Mouse (Mus musculus) kidney, adult 2 months (tissue): Measurements from ENCODE around the gene Pigb.

Source experiments
- CTCF ChIP-seq: fragments of 200-500 bp; conservative IDR thresholded peaks from 2 replicates; pipeline ENCODE4 v1.5.1; 2011; ENCODE audit warnings: low read depth, mild to moderate bottlenecking, control low read depth, low read length, moderate library complexity, mixed read lengths; ENCODE audit not compliant: insufficient read depth, insufficient read length
- POLR2A ChIP-seq: fragments of 200-500 bp; IDR thresholded peaks from one replicate; pipeline ENCODE4 v1.6.1; 2011; ENCODE audit warnings: low read depth, low read length, control low read depth

- TF ChIP-seq POLR2A, result no peak
- no peak for TF ChIP-seq CTCF
Measured at GRCm38 (mm10) chr9:73005106-73005505, 35.1 kb downstream of the Pigb start.
